In genomic region chr7:79914556-79914955, GRCm38 (mm10) we compare ENCODE assay signal across 8 mouse cellular contexts. TPM values are rescaled to one million over a fixed set of nuclear protein-coding genes. Genes with fewer than 3 reads are reported as not detected.
DNase-seq lines count a peak whose midpoint lies in the region; ATAC-seq and TF ChIP-seq lines count a peak whose summit lies in the region.
"Had no signal": no experiment of that assay in that cellular context is flagged by ENCODE, and none has a peak within 500 bp of the region (broad histone marks: within the 10 kb centered on the region; RNA-seq: fewer than 3 reads in every experiment).

No protein-coding gene starts in this region.

- H3K4me2 ChIP-seq in limb, embryonic 13.5 days (replicated peaks), result no peak overlapping the region

- H3K9ac ChIP-seq in limb, embryonic 13.5 days, result no peak overlapping the region

- peak; percentile 78 for TF ChIP-seq CTCF in layer of hippocampus, adult 2 months (conservative IDR thresholded peaks at IDR 0.05)

- DNase-seq in layer of hippocampus, adult 2 months (ENCODE audit: low spot score in 2 of 2), result no peak
- DNase-seq in layer of hippocampus, adult 9-10 months (ENCODE audit: low spot score), result no peak
- DNase-seq in MEL-GATA-1-ER (ENCODE audit: extremely low read depth, low read depth), result peak; percentile 23
- DNase-seq in embryo, embryonic 11.5 days (ENCODE audit: low read depth, low spot score), result peak; percentile 34
- DNase-seq in layer of hippocampus, adult 18-20 months (ENCODE audit: low spot score in 2 of 2), result no peak

- H3K36me3 ChIP-seq in limb, embryonic 13.5 days, result peaks cover 45% of the 10 kb centered on the region

- no peak overlapping the region for H3K27ac ChIP-seq in layer of hippocampus, adult 2 months
- no peak overlapping the region for H3K27ac ChIP-seq in limb, embryonic 13.5 days

- peaks cover 2% of the 10 kb centered on the region; the same call in 1 of the 2 replicates for H3K4me1 ChIP-seq in limb, embryonic 13.5 days

- no peaks in the 10 kb centered on the region for H3K27me3 ChIP-seq in limb, embryonic 13.5 days

- no peaks in the 10 kb centered on the region for H3K9me3 ChIP-seq in limb, embryonic 13.5 days

- peak; percentile 54; the same call in 1 of the 2 replicates for ATAC-seq in limb, embryonic 13.5 days (ENCODE audit: low FRiP score, low read depth)
- ATAC-seq in frontal cortex, adult (ENCODE audit: low TSS enrichment), result no peak

- no peak overlapping the region for H3K4me3 ChIP-seq in layer of hippocampus, adult 2 months
- no peak overlapping the region for H3K4me3 ChIP-seq in limb, embryonic 13.5 days

- 72% methylated on average over 3 of the region's 3 CpGs for WGBS in limb, embryonic 13.5 days

RNA-seq across cellular contexts. Expression of gene Ap3s2, which starts 5.9 kb away (rescaled TPM):
- 10 to 100 TPM; 47.4 to 49.8 TPM for total RNA-seq in layer of hippocampus, adult 2 months (2021)
- polyA plus RNA-seq in limb, embryonic 13.5 days (2015; fragmentation: Nextera tagmentation; extraction: Ambion mirVana), result 31.6 and 32.6 TPM in 2 replicates
- 10 to 100 TPM; 46.1 to 47.9 TPM for total RNA-seq in layer of hippocampus, adult 18-20 months (2021)

RNA-seq across cellular contexts. Expression of gene Arpin, which starts 20.6 kb away (rescaled TPM):
- total RNA-seq in layer of hippocampus, adult 2 months (2021), result 10 to 100 TPM; 13.4 TPM
- polyA plus RNA-seq in limb, embryonic 13.5 days (2015; fragmentation: Nextera tagmentation; extraction: Ambion mirVana), result 18.8 and 20.3 TPM in 2 replicates
- 10 to 100 TPM; 14.3 to 14.5 TPM for total RNA-seq in layer of hippocampus, adult 18-20 months (2021)
- total RNA-seq: neutrophil, adult 5-6 weeks had no signal

RNA-seq across cellular contexts. Expression of gene Anpep, which starts 53.7 kb away (rescaled TPM):
- 1 to 10 TPM; 3.3 to 4.7 TPM for total RNA-seq in layer of hippocampus, adult 2 months (2021)
- 15.2 and 18.4 TPM in 2 replicates for polyA plus RNA-seq in limb, embryonic 13.5 days (2015; fragmentation: Nextera tagmentation; extraction: Ambion mirVana)
- total RNA-seq in layer of hippocampus, adult 18-20 months (2021), result 1 to 10 TPM; 1.3 to 2.1 TPM
- total RNA-seq: neutrophil, adult 5-6 weeks had no signal

Comparison
In these comparisons a context has a peak if more than half of its experiments do, and no peak if none do; other contexts are left out.
1. DNase-seq: peak in MEL-GATA-1-ER (single experiment) and embryo, embryonic 11.5 days (single experiment); none in layer of hippocampus, adult 2 months (0 of 2), layer of hippocampus, adult 9-10 months (single experiment) and layer of hippocampus, adult 18-20 months (0 of 2).